Mouse (Mus musculus): ENCODE data around the gene Castor2. TPM values are rescaled to one million over a fixed set of nuclear protein-coding genes. Genes with fewer than 3 reads are reported as not detected.

The Castor2 gene
- 19.4 and 23.1 TPM in 2 replicates for polyA plus RNA-seq (2016; fragmentation: Nextera tagmentation; extraction: Ambion mirVana)

DNA sequence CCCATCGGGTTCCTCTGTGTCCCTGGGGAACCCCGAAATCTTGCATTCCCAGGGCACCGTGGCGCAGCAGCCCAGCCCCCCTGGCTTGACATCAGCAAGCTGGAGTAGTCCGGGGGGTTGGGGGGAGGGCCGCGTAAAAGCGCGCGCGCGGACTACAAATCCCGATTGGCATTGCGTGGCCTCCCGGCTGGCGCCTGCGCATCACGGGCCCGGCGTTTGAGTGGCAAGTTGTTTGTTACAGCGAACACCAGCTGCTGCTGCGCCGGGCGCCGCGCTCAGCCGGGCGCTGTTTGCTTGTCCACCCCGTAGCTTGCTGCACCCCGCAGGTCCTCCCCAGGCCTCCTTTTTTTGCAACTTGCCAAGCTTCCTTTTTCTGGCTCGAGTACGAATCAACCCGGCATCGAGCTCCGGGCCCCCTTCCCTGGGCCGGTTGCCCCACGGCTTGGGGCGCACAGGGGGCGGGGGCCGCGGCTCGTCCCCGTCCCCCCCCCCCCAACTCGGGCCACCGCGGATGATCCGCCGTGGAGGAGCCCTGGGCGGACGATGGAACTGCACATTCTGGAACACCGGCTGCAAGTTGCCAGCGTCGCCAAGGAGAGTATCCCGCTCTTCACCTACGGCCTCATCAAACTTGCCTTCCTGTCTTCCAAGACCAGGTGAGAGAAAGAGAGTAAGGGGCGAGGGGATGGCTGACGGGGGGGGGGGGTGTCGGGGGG lies at the start of gene Castor2:
Castor2 (plus strand) TSS at position 216 of the 716 bp plus-strand sequence.
- Histone ChIP-seq H3K36me3 (replicated peaks) (0 out of 2 replicates have a peak, but pooled peaks cover 3% of the 10 kb centered on the region), H3K4me2 (peak within 1 kb of the TSS; percentile 86), H3K27me3 (no peaks in the 10 kb centered on the region), H3K9me3 (no peaks in the 10 kb centered on the region), H3K27ac (peak within 1 kb of the TSS; percentile 87), H3K9ac (peak within 1 kb of the TSS; percentile 85), H3K4me3 (replicated peaks) (peak within 1 kb of the TSS; percentile 66), H3K4me1 (peaks cover 35% of the 10 kb centered on the region)
- WGBS: under 1% methylated on average over 54 of the region's 58 CpGs
- peak; percentile 90 for ATAC-seq (ENCODE audit: low FRiP score)

DNA sequence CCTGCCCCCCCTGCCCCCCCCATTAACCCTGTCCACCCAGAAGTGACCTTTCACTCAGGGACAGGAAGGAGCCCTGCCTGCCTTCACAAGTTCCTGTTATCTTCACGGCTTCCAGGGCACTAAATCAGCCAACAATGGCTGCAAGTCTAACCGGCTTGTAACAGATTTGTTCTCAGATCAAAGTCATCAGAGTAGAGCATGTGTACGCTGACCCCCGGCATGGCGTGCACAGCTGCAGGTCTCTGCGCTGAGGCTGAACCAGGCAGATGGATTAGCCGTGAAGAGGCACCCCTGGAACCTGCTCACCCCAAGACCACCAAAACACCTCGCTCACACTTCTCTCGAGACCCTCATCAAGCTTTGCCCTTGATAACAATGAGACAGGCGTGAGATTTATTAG lies 48.8 kb upstream of the Castor2 start:
- Histone ChIP-seq H3K4me3 (replicated peaks) (no peak overlapping the region), H3K9ac (no peak overlapping the region), H3K27ac (no peak overlapping the region), H3K9me3 (peaks cover 7% of the 10 kb centered on the region; the same call in 1 of the 2 replicates), H3K27me3 (no peaks in the 10 kb centered on the region), H3K4me1 (peaks cover 4% of the 10 kb centered on the region), H3K36me3 (replicated peaks) (no peaks in the 10 kb centered on the region), H3K4me2 (no peak overlapping the region)
- WGBS: 52% methylated on average over 10 of the region's 10 CpGs
- no peak for ATAC-seq (ENCODE audit: low FRiP score)

DNA sequence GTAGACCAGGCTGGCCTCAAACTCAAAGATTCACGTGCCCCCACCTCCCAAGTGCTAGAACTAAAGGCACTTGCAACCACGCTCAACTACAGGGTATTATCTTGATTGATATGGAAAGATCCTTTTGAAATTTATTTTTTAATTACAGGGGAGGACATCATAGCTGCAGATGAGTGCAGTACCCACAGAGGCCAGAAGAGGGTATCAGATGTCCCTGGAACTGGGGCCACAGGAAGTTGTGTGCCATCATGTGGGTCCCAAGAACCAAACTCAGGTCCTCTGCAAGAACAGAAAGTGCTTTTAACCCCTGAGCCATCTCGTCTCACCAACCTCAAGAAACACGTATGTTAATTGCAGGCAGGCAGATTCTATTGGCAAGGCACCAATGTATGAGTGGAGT lies 46.9 kb upstream of the Castor2 start:
- ATAC-seq (ENCODE audit: low FRiP score): no peak
- Histone ChIP-seq H3K27me3 (no peaks in the 10 kb centered on the region), H3K36me3 (replicated peaks) (no peaks in the 10 kb centered on the region), H3K4me3 (replicated peaks) (no peak overlapping the region), H3K9me3 (0 out of 2 replicates have a peak, but pooled peaks cover 2% of the 10 kb centered on the region), H3K9ac (no peak overlapping the region), H3K27ac (no peak overlapping the region), H3K4me2 (no peak overlapping the region), H3K4me1 (peaks cover 4% of the 10 kb centered on the region)
- WGBS: 82% methylated on average over 4 of the region's 4 CpGs

DNA sequence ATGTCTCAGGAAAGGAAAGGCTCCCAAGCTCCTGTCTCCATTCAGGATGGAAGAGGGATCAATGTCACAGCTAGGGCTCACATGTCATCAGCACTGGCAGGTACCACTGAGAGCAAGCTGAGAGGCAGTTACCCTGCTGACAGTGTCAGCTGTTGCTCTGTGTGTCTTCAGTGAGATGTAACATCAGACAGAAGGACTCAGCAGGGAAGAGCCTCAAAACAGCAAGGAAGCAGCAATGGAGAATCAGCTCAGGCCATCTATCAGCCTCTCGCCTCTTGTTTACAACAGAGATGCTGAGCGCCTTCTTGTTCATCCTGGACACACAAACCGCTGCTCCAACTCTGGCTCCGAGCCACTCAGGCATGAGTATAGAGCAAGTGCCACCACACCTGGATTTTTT lies 45.0 kb upstream of the Castor2 start:
- H3K36me3 ChIP-seq (replicated peaks): no peaks in the 10 kb centered on the region
- no peak for ATAC-seq (ENCODE audit: low FRiP score)
- WGBS: 77% methylated on average over 4 of the region's 4 CpGs
- no peak overlapping the region for H3K4me3 ChIP-seq (replicated peaks)
- H3K27me3 ChIP-seq: no peaks in the 10 kb centered on the region; the same call in 1 of the 2 replicates
- no peaks in the 10 kb centered on the region for H3K9me3 ChIP-seq
- no peak overlapping the region for H3K27ac ChIP-seq
- H3K9ac ChIP-seq: no peak overlapping the region
- no peak overlapping the region for H3K4me2 ChIP-seq
- peaks cover 4% of the 10 kb centered on the region for H3K4me1 ChIP-seq

DNA sequence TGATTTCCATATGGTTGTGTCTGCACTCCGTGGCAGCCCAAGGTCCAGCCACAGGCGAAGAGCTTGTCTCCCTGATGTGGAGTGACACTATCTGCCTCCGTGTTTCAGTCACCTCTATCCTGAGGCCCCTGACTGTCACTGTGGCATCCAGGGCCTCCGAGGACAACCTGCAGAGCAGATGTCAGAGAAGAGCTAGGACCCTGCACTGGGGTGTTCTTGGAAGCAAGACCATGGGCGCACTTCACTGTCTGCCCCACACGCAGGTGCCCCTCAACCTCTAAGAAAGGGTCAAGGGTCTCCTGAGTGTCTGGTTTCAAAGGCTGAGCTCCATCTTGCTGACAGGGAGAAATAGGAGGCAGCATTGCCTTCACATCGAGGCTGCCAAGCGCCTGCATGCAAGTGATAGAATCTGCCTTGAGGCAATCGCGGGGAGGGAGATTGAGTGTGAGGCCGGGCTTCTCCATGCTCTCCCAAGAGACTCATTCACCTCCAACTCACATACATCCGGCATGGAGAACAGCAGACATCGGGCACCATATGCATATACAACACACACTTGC lies 40.6 kb upstream of the Castor2 start:
- Histone ChIP-seq H3K4me1 (no peaks in the 10 kb centered on the region), H3K4me2 (no peak overlapping the region), H3K9me3 (no peaks in the 10 kb centered on the region), H3K27me3 (peaks cover 7% of the 10 kb centered on the region), H3K4me3 (replicated peaks) (no peak overlapping the region), H3K27ac (no peak overlapping the region), H3K9ac (no peak overlapping the region), H3K36me3 (replicated peaks) (no peaks in the 10 kb centered on the region)
- WGBS: 69% methylated on average over 13 of the region's 13 CpGs
- ATAC-seq (ENCODE audit: low FRiP score): no peak

DNA sequence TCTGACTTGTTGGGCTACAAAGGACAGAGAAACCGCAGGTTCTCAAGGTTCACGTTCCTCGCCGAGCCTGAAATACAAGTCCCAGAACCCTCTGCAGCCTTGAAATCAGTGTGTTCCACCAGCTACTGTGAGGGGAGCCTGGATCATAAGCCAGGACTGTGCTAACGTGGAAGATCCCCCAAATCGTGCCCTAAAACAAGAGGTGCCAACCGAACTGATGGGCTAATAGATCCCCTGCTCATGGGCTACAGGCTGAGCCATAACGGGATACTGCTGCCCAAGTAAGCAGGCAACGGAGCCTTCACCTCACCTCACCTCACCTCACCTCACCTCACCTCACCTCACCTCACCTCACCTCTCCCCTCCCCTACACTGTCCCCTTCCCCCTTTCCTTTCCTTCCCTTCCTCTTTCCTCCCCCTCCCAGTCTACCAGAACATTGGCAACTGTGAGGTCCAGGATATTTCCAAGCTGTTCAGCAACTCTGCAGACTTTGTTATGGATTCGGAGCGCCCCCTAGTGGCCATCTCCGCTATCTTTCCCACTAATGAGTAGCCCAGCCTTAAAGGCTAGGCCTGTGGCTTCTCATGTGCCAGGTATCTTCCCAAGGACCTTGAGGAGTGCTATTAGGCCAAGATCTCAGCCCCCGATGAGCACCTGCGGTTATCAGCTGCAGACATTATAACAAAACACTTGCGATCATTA lies 36.0 kb upstream of the Castor2 start:
- ATAC-seq (ENCODE audit: low FRiP score): peak; percentile 79

GRCm38 (mm10) chr5:134066261-134066660 lies 33.2 kb upstream of the Castor2 start:
- WGBS: 62% methylated on average over 3 of the region's 3 CpGs

More for the DNA sequence above, 36.0 kb upstream of the Castor2 start:
- Histone ChIP-seq H3K4me2 (no peak overlapping the region), H3K36me3 (replicated peaks) (no peaks in the 10 kb centered on the region), H3K4me1 (no peaks in the 10 kb centered on the region), H3K27me3 (peaks cover 28% of the 10 kb centered on the region), H3K4me3 (replicated peaks) (no peak overlapping the region), H3K27ac (no peak overlapping the region), H3K9ac (no peak overlapping the region), H3K9me3 (no peaks in the 10 kb centered on the region)
- 54% methylated on average over 15 of the region's 15 CpGs for WGBS

DNA sequence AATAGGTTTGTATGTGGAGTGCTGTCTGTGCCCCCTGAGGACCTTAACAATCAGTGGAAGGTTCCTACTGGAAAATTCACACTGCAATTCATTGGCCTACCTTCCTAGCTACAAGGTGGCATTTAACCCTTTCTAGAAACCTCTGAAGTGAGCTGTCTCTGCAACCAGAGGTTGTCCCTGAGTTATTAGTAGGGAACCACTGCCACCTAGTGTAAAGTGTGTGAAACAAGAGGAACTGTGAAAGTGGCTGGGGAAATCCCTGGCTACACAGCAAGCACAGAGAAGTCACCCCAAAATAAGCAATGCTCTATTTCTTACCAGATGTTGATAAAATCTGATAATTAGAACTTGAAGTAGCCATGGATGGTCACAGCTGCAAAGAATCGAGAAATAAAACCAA lies 31.6 kb upstream of the Castor2 start:
- no peak overlapping the region for H3K9ac ChIP-seq
- no peaks in the 10 kb centered on the region for H3K4me1 ChIP-seq
- H3K9me3 ChIP-seq: no peaks in the 10 kb centered on the region
- H3K4me2 ChIP-seq: no peak overlapping the region
- H3K36me3 ChIP-seq (replicated peaks): no peaks in the 10 kb centered on the region
- H3K27ac ChIP-seq: no peak overlapping the region
- ATAC-seq (ENCODE audit: low FRiP score): no peak
- 21% methylated on average over 1 of the region's 1 CpGs for WGBS
- H3K27me3 ChIP-seq: peaks cover 21% of the 10 kb centered on the region; the same call in 1 of the 2 replicates
- H3K4me3 ChIP-seq (replicated peaks): no peak overlapping the region

More at GRCm38 (mm10) chr5:134066261-134066660, 33.2 kb upstream of the Castor2 start:
- no peak overlapping the region for H3K9ac ChIP-seq
- H3K4me2 ChIP-seq: no peak overlapping the region
- no peaks in the 10 kb centered on the region for H3K36me3 ChIP-seq (replicated peaks)
- H3K4me3 ChIP-seq (replicated peaks): no peak overlapping the region
- H3K27me3 ChIP-seq: peaks cover 28% of the 10 kb centered on the region; the same call in 1 of the 2 replicates
- no peaks in the 10 kb centered on the region for H3K9me3 ChIP-seq
- no peak overlapping the region for H3K27ac ChIP-seq
- no peaks in the 10 kb centered on the region for H3K4me1 ChIP-seq
- ATAC-seq (ENCODE audit: low FRiP score): no peak

- no peak overlapping the region for H3K4me2 ChIP-seq
- H3K27ac ChIP-seq: no peak overlapping the region
- H3K27me3 ChIP-seq: no peaks in the 10 kb centered on the region
- H3K36me3 ChIP-seq (replicated peaks): no peaks in the 10 kb centered on the region
- no peaks in the 10 kb centered on the region for H3K4me1 ChIP-seq
- ATAC-seq (ENCODE audit: low FRiP score): no peak
- WGBS: 88% methylated on average over 17 of the region's 17 CpGs
- no peak overlapping the region for H3K9ac ChIP-seq
- no peak overlapping the region for H3K4me3 ChIP-seq (replicated peaks)
- 0 out of 2 replicates have a peak, but pooled peaks cover 3% of the 10 kb centered on the region for H3K9me3 ChIP-seq
These were observed 25.9 kb upstream of the Castor2 start for GRCm38 (mm10) chr5:134073512-134074041.

DNA sequence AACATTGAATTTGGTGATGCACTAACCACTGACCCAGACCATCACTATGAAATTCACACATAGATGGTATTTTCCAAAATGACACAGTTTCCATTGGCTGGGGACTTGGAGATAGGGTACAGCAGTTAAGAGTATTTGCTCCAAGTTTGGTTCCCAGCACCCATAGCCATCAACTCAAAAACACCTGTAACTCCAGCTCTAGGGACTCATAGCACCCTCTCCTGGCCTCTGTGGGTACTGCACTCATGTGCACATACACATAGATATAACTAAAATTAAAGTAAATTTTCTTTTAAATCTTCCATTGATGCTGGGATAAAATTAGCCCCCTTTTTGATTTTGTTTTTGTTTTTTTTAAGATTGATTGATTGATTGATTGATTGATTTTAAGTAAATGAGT lies 25.1 kb upstream of the Castor2 start:
- ATAC-seq (ENCODE audit: low FRiP score): no peak
- 0 out of 2 replicates have a peak, but pooled peaks cover 3% of the 10 kb centered on the region for H3K9me3 ChIP-seq
- H3K4me3 ChIP-seq (replicated peaks): no peak overlapping the region
- H3K4me2 ChIP-seq: no peak overlapping the region
- no peak overlapping the region for H3K27ac ChIP-seq
- no peaks in the 10 kb centered on the region for H3K4me1 ChIP-seq
- H3K27me3 ChIP-seq: no peaks in the 10 kb centered on the region
- H3K9ac ChIP-seq: no peak overlapping the region
- H3K36me3 ChIP-seq (replicated peaks): no peaks in the 10 kb centered on the region

GRCm38 (mm10) chr5:134076175-134076574 lies 23.3 kb upstream of the Castor2 start:
- Histone ChIP-seq H3K27me3 (peaks cover 3% of the 10 kb centered on the region; the same call in 1 of the 2 replicates), H3K36me3 (replicated peaks) (no peaks in the 10 kb centered on the region), H3K4me2 (no peak overlapping the region), H3K4me3 (replicated peaks) (no peak overlapping the region), H3K4me1 (no peaks in the 10 kb centered on the region), H3K9me3 (0 out of 2 replicates have a peak, but pooled peaks cover 3% of the 10 kb centered on the region), H3K9ac (no peak overlapping the region), H3K27ac (no peak overlapping the region)
- ATAC-seq (ENCODE audit: low FRiP score): no peak
- WGBS: 95% methylated on average over 11 of the region's 11 CpGs
